12 mouse cellular contexts compared by ENCODE assay signal in genomic region chr10:99241284-99241828, GRCm38 (mm10). TPM values are rescaled to one million over a fixed set of nuclear protein-coding genes. Genes with fewer than 3 reads are reported as not detected.
DNase-seq lines count a peak whose midpoint lies in the region; ATAC-seq lines count a peak whose summit lies in the region.
"Had no signal": no experiment of that assay in that cellular context is flagged by ENCODE, and none has a peak within 500 bp of the region (broad histone marks: within the 10 kb centered on the region; RNA-seq: fewer than 3 reads in every experiment).

No protein-coding gene starts in this region.

- no peak for DNase-seq in liver, embryonic 11.5 days (ENCODE audit: low spot score)
- DNase-seq in liver (no peak), MN1 (ENCODE audit: low spot score) (peak; percentile 23)
- no peak for DNase-seq in embryonic facial prominence, embryonic 14.5 days (ENCODE audit: low spot score)
- no peak for DNase-seq in forebrain, embryonic 10.5 days (ENCODE audit: extremely low spot score, low spot score)
- DNase-seq in urinary bladder, postnatal 4 days (ENCODE audit: low spot score in 2 of 2) = no peak
- no peak for DNase-seq in yolk sac, embryonic 10.5 days (ENCODE audit: low spot score)
- DNase-seq: adrenal gland, adult 2 months; gastrocnemius, postnatal 36 days had no signal

- H3K27me3 ChIP-seq in liver, embryonic 11.5 days (replicated peaks; ENCODE audit: control insufficient read depth, insufficient read depth, low read length) = no peaks in the 10 kb centered on the region
- H3K27me3 ChIP-seq in embryonic facial prominence, embryonic 14.5 days (replicated peaks; ENCODE audit: control insufficient read depth, insufficient read depth, low read length) = no peaks in the 10 kb centered on the region
- H3K27me3 ChIP-seq in forebrain, embryonic 10.5 days (ENCODE audit: poor library complexity, severe bottlenecking) = no peaks in the 10 kb centered on the region
- H3K27me3 ChIP-seq: hindbrain, embryonic 13.5 days had no signal

- ATAC-seq in liver, embryonic 11.5 days (replicated peaks; ENCODE audit: low FRiP score) = no peak
- ATAC-seq in embryonic facial prominence, embryonic 14.5 days (ENCODE audit: low read depth) = no peak
- ATAC-seq in neutrophil, adult 5-6 weeks (ENCODE audit: extremely low read depth, insufficient number of reproducible peaks, low FRiP score, poor library complexity, severe bottlenecking) = peak; percentile 4; the same call in 1 of the 2 replicates

- peak overlapping the region; percentile 11 for H3K27ac ChIP-seq in liver, embryonic 11.5 days (ENCODE audit: low read depth, low read length)
- 0 out of 2 replicates have a peak overlapping the region, but pooled peaks have one; percentile 1 for H3K27ac ChIP-seq in embryonic facial prominence, embryonic 14.5 days (replicated peaks; ENCODE audit: low read depth, low read length)
- no peak overlapping the region for H3K27ac ChIP-seq in forebrain, embryonic 10.5 days
- H3K27ac ChIP-seq: hindbrain, embryonic 13.5 days had no signal

- 69% methylated on average over 7 of the region's 7 CpGs for WGBS in liver, embryonic 11.5 days
- WGBS in embryonic facial prominence, embryonic 14.5 days = 83% methylated on average over 7 of the region's 7 CpGs
- WGBS in forebrain, embryonic 10.5 days = 88% methylated on average over 7 of the region's 7 CpGs

- peaks cover 8% of the 10 kb centered on the region for H3K4me1 ChIP-seq in liver, embryonic 11.5 days (replicated peaks; ENCODE audit: control insufficient read depth, insufficient read depth, low read length)
- H3K4me1 ChIP-seq in embryonic facial prominence, embryonic 14.5 days (ENCODE audit: control insufficient read depth, insufficient read depth, low read length) = peaks cover 27% of the 10 kb centered on the region
- H3K4me1 ChIP-seq in forebrain, embryonic 10.5 days = peaks cover 32% of the 10 kb centered on the region
- H3K4me1 ChIP-seq: hindbrain, embryonic 13.5 days had no signal

- H3K36me3 ChIP-seq in liver, embryonic 11.5 days (ENCODE audit: control insufficient read depth, insufficient read depth, low read length) = no peaks in the 10 kb centered on the region
- H3K36me3 ChIP-seq in embryonic facial prominence, embryonic 14.5 days (ENCODE audit: control insufficient read depth, insufficient read depth, low read length) = no peaks in the 10 kb centered on the region
- H3K36me3 ChIP-seq in forebrain, embryonic 10.5 days (replicated peaks) = no peaks in the 10 kb centered on the region
- H3K36me3 ChIP-seq: G1E; hindbrain, embryonic 13.5 days had no signal

- H3K4me2 ChIP-seq in liver, embryonic 11.5 days = no peak overlapping the region
- H3K4me2 ChIP-seq in embryonic facial prominence, embryonic 14.5 days (ENCODE audit: low read depth, low read length) = no peak overlapping the region
- H3K4me2 ChIP-seq: hindbrain, embryonic 13.5 days had no signal

- H3K4me3 ChIP-seq in liver, embryonic 11.5 days (ENCODE audit: low read depth, low read length) = no peak overlapping the region
- no peak overlapping the region for H3K4me3 ChIP-seq in embryonic facial prominence, embryonic 14.5 days (ENCODE audit: low read depth, low read length)
- H3K4me3 ChIP-seq in forebrain, embryonic 10.5 days = no peak overlapping the region
- H3K4me3 ChIP-seq: hindbrain, embryonic 13.5 days had no signal

- H3K9ac ChIP-seq in liver, embryonic 11.5 days (ENCODE audit: low read depth, low read length) = no peak overlapping the region
- H3K9ac ChIP-seq in embryonic facial prominence, embryonic 14.5 days (ENCODE audit: low read depth, low read length) = no peak overlapping the region
- H3K9ac ChIP-seq: hindbrain, embryonic 13.5 days had no signal

- H3K9me3 ChIP-seq in liver, embryonic 11.5 days (ENCODE audit: control insufficient read depth, low read length) = no peaks in the 10 kb centered on the region
- no peaks in the 10 kb centered on the region for H3K9me3 ChIP-seq in embryonic facial prominence, embryonic 14.5 days (ENCODE audit: control insufficient read depth, low read length)
- no peaks in the 10 kb centered on the region for H3K9me3 ChIP-seq in forebrain, embryonic 10.5 days
- H3K9me3 ChIP-seq: hindbrain, embryonic 13.5 days had no signal

RNA-seq across cellular contexts. Expression of gene Dusp6, which starts 21.7 kb away (rescaled TPM):
- polyA plus RNA-seq in liver, embryonic 11.5 days (2014; fragmentation: Nextera tagmentation; extraction: Ambion mirVana) = 37.6 and 40.3 TPM in 2 replicates
- polyA plus RNA-seq in embryonic facial prominence, embryonic 14.5 days (2014; fragmentation: Nextera tagmentation; extraction: Ambion mirVana) = 65.2 and 79.7 TPM in 2 replicates
- 136 and 143 TPM in 2 replicates for total RNA-seq in neutrophil, adult 5-6 weeks (2017)
- 97.6 and 116 TPM in 2 replicates for polyA plus RNA-seq in forebrain, embryonic 10.5 days (2016; fragmentation: Nextera tagmentation; extraction: Ambion mirVana)
- polyA plus RNA-seq: G1E had no signal
